Mouse (Mus musculus): Measurements from ENCODE around the gene Etl4.

- TF ChIP-seq CTCF (IDR thresholded peaks at IDR 0.05; ENCODE audit: extremely low read depth, insufficient read length, insufficient replicate concordance, low read depth, low read length) (no peak), POLR2A (IDR thresholded peaks at IDR 0.05; ENCODE audit: low read depth, low read length) (no peak)
Measured at GRCm38 (mm10) chr2:20516270-20516865, 606.8 kb downstream of the Etl4 start.

Measured in small intestine, adult 2 months (tissue).